Mouse (Mus musculus) myocyte (in vitro differentiated cells): ENCODE data around the gene Slmap.
"Not testable (repeated sequence)": the region's sequence is repeated elsewhere in the genome, so short reads cannot be mapped to it uniquely, and the experiment has no call there.

Experiments used
- CEBPB ChIP-seq: IDR thresholded peaks from 2 replicates; pipeline ENCODE4 v1.6.1; 2011; ENCODE audit warnings: mild to moderate bottlenecking, moderate library complexity; ENCODE audit not compliant: poor library complexity, insufficient read depth, severe bottlenecking
- E2F4 ChIP-seq: IDR thresholded peaks from one replicate; pipeline ENCODE4 v1.6.1; 2011; ENCODE audit warnings: mild to moderate bottlenecking, control low read depth, moderate library complexity; ENCODE audit not compliant: insufficient read depth
- MYOD1 ChIP-seq, 3 experiments: IDR thresholded peaks; one replicate each; pipeline ENCODE4 v1.6.1; 2011; ENCODE audit warnings: control low read depth in 2 of 3, low read depth in 2 of 3, mild to moderate bottlenecking in 2 of 3, moderate library complexity in 1 of 3; ENCODE audit not compliant: insufficient read length in 2 of 3, control insufficient read depth in 1 of 3
- MYOG ChIP-seq, 3 experiments: IDR thresholded peaks; one replicate each; pipeline ENCODE4 v1.6.1; 2011; ENCODE audit warnings: control low read depth in 2 of 3, low read depth in 2 of 3, mild to moderate bottlenecking in 2 of 3; ENCODE audit not compliant: insufficient read length in 2 of 3, control insufficient read depth in 1 of 3, insufficient read depth in 1 of 3
- POLR2A ChIP-seq: IDR thresholded peaks from one replicate; pipeline ENCODE4 v1.6.1; 2011; ENCODE audit warnings: low read depth, mild to moderate bottlenecking, control low read depth, moderate library complexity; ENCODE audit not compliant: insufficient read length
- SRF ChIP-seq: IDR thresholded peaks from one replicate; pipeline ENCODE4 v1.6.1; 2011; ENCODE audit warnings: low read depth; ENCODE audit not compliant: control insufficient read depth, insufficient read length
- USF1 ChIP-seq: IDR thresholded peaks from one replicate; pipeline ENCODE4 v1.6.1; 2011; ENCODE audit warnings: low read depth, mild to moderate bottlenecking, control low read depth, moderate library complexity

DNA sequence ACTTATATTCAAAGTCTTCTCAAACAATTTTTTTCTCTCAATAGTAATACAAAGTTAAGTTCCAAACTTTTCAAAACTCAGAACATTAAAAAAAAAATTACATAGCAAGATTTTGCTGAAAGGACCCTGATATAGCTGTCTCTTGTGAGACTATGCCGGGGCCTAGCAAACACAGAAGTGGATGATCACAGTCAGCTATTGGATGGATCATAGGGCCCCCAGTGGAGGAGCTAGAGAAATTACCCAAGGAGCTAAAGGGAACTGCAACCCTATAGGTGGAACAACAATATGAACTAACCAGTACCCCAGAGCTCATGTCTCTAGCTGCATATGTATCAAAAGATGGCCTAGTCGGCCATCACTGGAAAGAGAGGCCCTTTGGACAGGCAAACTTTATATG lies 18.5 kb downstream of the Slmap start:
- TF ChIP-seq POLR2A; E2F4; USF1; MYOG (IDR thresholded peaks at IDR 0.05; ENCODE audit: control insufficient read depth in 1 of 3, insufficient read depth in 1 of 3, insufficient read length in 2 of 3, low read depth in 2 of 3); MYOD1 (IDR thresholded peaks at IDR 0.05; ENCODE audit: control insufficient read depth in 1 of 3, insufficient read length in 2 of 3, low read depth in 2 of 3); SRF; CEBPB: not testable (repeated sequence)
